Mouse (Mus musculus): ENCODE results near the gene Gas7. TPM values are rescaled to one million over a fixed set of nuclear protein-coding genes. Genes with fewer than 3 reads are reported as not detected.
A peak's percentile ranks its signal among the peaks of the same experiment; 100 is the strongest.

Gas7 gene
- polyA plus RNA-seq, 1 experiment from 2014 or later: 27.0 TPM

DNA sequence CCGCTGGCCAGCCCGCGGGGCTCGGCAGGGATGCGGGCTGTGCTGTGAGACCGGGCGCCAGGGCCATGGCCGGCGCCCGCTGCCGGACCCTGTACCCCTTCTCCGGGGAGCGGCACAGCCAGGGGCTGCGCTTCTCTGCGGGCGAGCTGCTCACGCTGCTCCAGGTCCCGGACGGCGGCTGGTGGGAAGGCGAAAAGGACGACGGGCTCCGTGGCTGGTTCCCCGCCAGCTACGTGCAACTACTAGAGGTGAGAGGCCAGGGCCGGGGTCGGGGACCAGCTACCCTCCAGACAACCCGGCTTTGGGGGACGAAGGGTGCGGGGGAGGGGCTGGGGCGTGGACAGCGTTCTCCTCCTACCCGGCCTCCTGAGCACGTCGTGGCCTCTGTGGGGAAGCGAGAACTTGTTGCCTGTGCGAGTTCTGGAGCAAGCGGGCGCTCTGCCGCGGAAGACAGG, 317 bp downstream of the Gas7 start:
- Histone ChIP-seq H3K27me3 (peaks cover 15% of the 10 kb centered on the region; the same call in 1 of the 2 replicates), H3K4me1 (peaks cover 19% of the 10 kb centered on the region), H3K4me2 (peak overlapping the region; percentile 89), H3K9ac (peak overlapping the region; percentile 53), H3K4me3 (peak overlapping the region; percentile 74), H3K27ac (peak overlapping the region; percentile 43; the same call in 1 of the 2 replicates), H3K9me3 (no peaks in the 10 kb centered on the region), H3K36me3 (no peaks in the 10 kb centered on the region)
- under 1% methylated on average over 34 of the region's 42 CpGs for WGBS
- no peak for ATAC-seq (ENCODE audit: insufficient number of reproducible peaks, low FRiP score, low TSS enrichment, low read depth)

DNA sequence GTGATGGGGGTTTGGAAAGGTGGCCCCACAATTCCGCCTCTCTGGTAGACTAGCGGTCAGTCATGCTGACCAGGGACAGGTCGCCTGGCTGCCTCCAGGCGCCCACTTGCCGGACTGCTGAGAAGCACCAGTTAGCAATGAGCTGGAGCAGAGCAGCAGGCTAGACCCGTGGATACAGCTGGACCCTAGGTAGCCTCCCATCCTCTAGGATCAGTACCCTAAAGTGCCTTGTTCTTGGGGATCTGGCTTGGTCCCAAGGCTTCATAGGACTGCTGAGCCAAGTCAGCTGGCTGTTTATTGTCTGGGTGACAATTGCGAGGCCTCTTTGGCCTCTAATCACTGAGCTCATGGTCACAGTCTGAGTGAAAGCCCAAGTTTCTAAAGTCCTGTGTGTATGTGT, 792 bp downstream of the Gas7 start:
- ATAC-seq (ENCODE audit: insufficient number of reproducible peaks, low FRiP score, low TSS enrichment, low read depth): no peak
- H3K4me2 ChIP-seq: peak overlapping the region; percentile 89
- H3K36me3 ChIP-seq: no peaks in the 10 kb centered on the region
- H3K27me3 ChIP-seq: peaks cover 15% of the 10 kb centered on the region; the same call in 1 of the 2 replicates
- no peaks in the 10 kb centered on the region for H3K9me3 ChIP-seq
- peak overlapping the region; percentile 74 for H3K4me3 ChIP-seq
- H3K4me1 ChIP-seq: peaks cover 19% of the 10 kb centered on the region
- WGBS: 17% methylated on average over 7 of the region's 7 CpGs
- peak overlapping the region; percentile 53 for H3K9ac ChIP-seq
- no peak overlapping the region for H3K27ac ChIP-seq

DNA sequence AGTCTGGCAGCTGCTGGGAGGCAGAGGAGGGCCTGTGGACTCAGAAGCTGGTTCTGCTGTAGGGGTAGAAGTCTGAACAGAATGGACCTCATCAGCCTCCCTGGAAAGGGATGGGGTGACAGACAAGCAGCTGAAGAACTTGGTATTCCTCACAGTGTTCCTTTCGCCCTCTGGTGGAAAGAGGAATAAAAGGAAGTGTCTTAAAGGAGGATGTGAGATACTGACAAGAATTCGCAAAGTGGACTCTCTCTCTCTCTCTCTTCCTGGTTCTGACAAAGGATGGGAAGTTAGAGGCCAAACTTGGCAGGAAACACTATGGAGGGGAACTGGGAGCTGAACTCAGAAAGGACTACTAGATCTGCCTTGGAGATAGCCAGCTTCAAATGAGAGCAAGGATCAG, 2.9 kb downstream of the Gas7 start:
- Histone ChIP-seq H3K36me3 (no peaks in the 10 kb centered on the region), H3K27me3 (0 out of 2 replicates have a peak, but pooled peaks cover 15% of the 10 kb centered on the region), H3K4me3 (no peak overlapping the region), H3K4me2 (no peak overlapping the region), H3K9me3 (no peaks in the 10 kb centered on the region), H3K9ac (no peak overlapping the region), H3K4me1 (peaks cover 28% of the 10 kb centered on the region), H3K27ac (no peak overlapping the region)
- 41% methylated on average over 2 of the region's 2 CpGs for WGBS
- no peak for ATAC-seq (ENCODE audit: insufficient number of reproducible peaks, low FRiP score, low TSS enrichment, low read depth)

DNA sequence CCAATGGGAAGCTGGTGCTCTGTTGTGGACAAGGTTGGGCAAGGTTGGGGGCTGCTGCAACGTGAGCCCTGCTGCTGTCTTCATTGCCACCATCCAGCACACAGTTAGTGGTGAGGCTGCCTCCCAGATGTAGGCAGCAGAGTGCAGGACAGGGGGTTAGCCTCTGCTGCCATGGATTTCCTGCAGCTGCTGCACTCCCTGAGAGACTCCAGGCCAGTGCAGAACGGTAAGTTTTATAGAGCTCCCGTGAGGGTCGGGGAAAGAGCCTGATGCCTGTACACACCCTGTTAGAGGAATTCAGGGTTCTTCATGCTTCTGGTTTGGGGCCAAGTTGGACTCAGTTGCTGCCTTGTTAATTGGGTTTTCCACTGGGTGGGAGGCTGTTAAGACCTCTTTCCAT, 11.9 kb downstream of the Gas7 start:
- H3K4me3 ChIP-seq: no peak overlapping the region
- WGBS: 9% methylated on average over 4 of the region's 4 CpGs
- H3K27ac ChIP-seq: no peak overlapping the region
- no peak overlapping the region for H3K9ac ChIP-seq
- no peaks in the 10 kb centered on the region for H3K36me3 ChIP-seq
- peaks cover 18% of the 10 kb centered on the region for H3K4me1 ChIP-seq
- H3K27me3 ChIP-seq: no peaks in the 10 kb centered on the region
- ATAC-seq (ENCODE audit: insufficient number of reproducible peaks, low FRiP score, low TSS enrichment, low read depth): peak; percentile 30; the same call in 1 of the 2 replicates
- H3K9me3 ChIP-seq: no peaks in the 10 kb centered on the region
- H3K4me2 ChIP-seq: no peak overlapping the region

DNA sequence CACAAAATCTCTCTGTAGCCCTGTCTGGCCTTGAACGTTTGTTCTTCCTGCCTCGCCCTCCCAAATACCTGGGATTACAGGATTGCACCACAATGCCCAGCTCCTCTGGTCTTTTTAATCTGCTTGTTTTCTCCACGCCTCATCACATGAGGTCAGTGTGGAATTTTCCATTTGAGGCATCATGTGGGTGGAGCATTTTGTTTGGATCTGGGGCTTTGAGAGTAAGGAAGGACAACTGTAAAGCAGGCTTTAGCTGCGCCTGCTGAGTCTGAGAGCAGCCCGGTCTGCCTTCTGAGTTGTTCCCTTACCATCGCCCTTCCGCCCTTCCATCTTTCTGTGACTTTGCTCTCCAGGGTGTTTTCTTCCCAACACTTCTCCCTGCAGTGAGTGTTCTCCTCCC, 13.6 kb downstream of the Gas7 start:
- H3K27ac ChIP-seq: no peak overlapping the region
- WGBS: 65% methylated on average over 7 of the region's 7 CpGs
- H3K4me2 ChIP-seq: no peak overlapping the region
- H3K9ac ChIP-seq: no peak overlapping the region
- H3K9me3 ChIP-seq: no peaks in the 10 kb centered on the region
- ATAC-seq (ENCODE audit: insufficient number of reproducible peaks, low FRiP score, low TSS enrichment, low read depth): no peak
- H3K36me3 ChIP-seq: no peaks in the 10 kb centered on the region
- H3K4me3 ChIP-seq: no peak overlapping the region
- H3K4me1 ChIP-seq: peaks cover 18% of the 10 kb centered on the region
- no peaks in the 10 kb centered on the region for H3K27me3 ChIP-seq

DNA sequence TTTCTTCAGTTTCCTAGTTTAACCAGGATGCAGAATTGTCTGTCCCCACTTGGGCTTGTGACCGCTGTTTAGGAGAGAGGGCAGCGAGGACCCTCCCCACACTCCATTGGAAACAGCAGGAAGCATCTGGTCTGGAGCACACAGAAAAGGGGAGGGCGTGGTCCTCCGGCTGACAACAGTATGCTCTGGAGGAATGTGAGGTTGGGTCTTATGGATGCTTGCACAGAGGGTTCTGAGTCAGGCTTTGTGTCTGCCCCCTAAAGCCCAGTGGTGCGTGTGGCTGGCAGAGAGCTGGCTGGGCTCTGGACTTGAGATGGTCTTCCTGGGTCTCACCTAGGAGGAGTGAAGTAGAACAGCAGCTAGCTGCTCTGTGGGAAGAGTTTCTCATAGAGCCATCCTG, 19.4 kb downstream of the Gas7 start:
- 74% methylated on average over 5 of the region's 5 CpGs for WGBS
- H3K27me3 ChIP-seq: no peaks in the 10 kb centered on the region
- H3K36me3 ChIP-seq: no peaks in the 10 kb centered on the region
- H3K4me2 ChIP-seq: no peak overlapping the region
- H3K4me1 ChIP-seq: peaks cover 7% of the 10 kb centered on the region; the same call in 1 of the 2 replicates
- ATAC-seq (ENCODE audit: insufficient number of reproducible peaks, low FRiP score, low TSS enrichment, low read depth): no peak
- H3K9ac ChIP-seq: no peak overlapping the region
- H3K4me3 ChIP-seq: no peak overlapping the region
- no peak overlapping the region for H3K27ac ChIP-seq
- no peaks in the 10 kb centered on the region for H3K9me3 ChIP-seq

DNA sequence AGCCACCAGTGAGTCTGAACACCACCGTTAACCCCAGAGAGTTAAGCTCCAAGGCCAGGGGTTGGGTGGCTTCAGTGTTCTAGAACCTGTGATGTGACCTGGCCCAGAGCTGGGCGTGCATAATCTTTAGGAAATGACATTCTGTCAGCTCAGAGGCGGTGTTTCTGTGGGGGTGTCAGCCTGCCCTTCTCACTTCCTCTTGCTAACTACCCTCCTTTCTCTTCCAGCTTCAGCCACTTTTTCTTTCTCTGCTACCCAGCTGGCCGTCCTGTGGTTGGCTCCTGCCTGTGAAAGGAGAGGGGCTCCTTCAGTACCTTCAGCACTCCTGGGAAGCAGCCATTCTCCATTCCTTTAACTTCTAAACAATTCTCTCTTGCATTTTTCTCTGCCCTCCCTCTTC, 24.3 kb downstream of the Gas7 start:
- Histone ChIP-seq H3K9me3 (no peaks in the 10 kb centered on the region), H3K9ac (no peak overlapping the region), H3K4me1 (peaks cover 32% of the 10 kb centered on the region), H3K27ac (no peak overlapping the region), H3K36me3 (no peaks in the 10 kb centered on the region), H3K4me3 (no peak overlapping the region), H3K4me2 (no peak overlapping the region), H3K27me3 (no peaks in the 10 kb centered on the region)
- WGBS: 61% methylated on average over 4 of the region's 4 CpGs
- no peak for ATAC-seq (ENCODE audit: insufficient number of reproducible peaks, low FRiP score, low TSS enrichment, low read depth)

DNA sequence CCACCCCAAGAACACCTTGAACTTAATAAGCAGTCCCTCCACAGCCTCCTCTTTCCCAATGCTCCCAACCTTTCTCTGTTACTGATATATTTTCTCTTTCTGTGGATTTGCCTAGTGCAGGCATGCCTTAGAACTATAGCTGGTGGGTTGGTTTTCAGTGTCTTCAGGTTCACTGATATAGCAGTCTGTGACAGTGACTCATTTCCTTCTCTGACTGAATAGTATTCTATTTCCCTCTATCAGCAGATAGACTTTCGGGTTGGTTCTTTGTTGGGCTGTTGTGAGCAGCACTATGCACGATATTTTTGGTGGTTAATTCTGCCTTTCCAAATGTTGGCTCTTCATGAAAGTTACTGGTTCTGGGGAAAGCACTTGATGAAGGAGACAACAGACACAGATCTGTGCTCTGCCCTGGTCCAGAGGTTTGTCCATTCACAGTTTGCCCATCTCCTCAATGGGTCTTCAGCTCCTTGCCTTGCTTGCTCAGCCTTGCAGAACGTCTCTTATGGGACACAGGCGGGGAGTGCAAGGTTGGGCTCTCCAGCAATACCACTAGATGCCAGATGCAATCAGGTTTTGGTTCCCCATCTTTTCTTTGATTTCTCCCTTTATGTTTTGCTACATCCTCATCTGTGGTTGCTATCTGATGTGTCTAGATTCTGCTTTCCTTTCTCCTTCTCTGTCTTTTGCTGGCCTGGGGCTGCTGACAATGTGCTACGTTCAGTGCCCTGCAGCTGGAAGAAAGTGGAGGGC, 25.1 kb downstream of the Gas7 start:
- no peak for ATAC-seq (ENCODE audit: insufficient number of reproducible peaks, low FRiP score, low TSS enrichment, low read depth)
- H3K4me1 ChIP-seq: peaks cover 29% of the 10 kb centered on the region
- WGBS: 88% methylated on average over 5 of the region's 5 CpGs
- H3K4me3 ChIP-seq: no peak overlapping the region
- H3K27ac ChIP-seq: no peak overlapping the region; the same call in 1 of the 2 replicates
- H3K27me3 ChIP-seq: no peaks in the 10 kb centered on the region
- no peak overlapping the region for H3K4me2 ChIP-seq
- H3K9ac ChIP-seq: no peak overlapping the region
- no peaks in the 10 kb centered on the region for H3K36me3 ChIP-seq
- H3K9me3 ChIP-seq: no peaks in the 10 kb centered on the region

DNA sequence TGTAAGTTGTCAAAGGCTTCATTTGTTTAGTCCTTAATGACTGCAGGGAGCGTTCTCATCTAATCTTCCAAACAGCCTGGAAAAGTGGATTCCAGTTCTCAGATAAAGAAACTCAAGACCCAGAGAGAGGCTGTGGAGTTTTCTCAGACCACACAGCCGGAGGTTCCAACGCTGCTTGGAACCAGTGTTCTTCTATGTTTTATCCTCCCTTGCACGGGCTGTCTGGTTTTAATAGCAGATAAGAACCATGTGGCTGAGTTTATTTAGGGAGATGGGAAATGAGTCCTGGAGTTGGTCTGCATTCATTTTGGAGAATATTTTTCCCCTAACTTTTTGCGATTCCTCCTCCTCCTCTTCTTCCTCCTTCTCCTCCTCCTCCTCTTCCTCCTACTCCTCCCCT, 26.5 kb downstream of the Gas7 start:
- no peak overlapping the region for H3K9ac ChIP-seq
- H3K27ac ChIP-seq: peak overlapping the region; percentile 83
- no peaks in the 10 kb centered on the region for H3K36me3 ChIP-seq
- no peaks in the 10 kb centered on the region for H3K9me3 ChIP-seq
- H3K4me1 ChIP-seq: peaks cover 29% of the 10 kb centered on the region
- 51% methylated on average over 5 of the region's 5 CpGs for WGBS
- peak overlapping the region; percentile 28; the same call in 1 of the 2 replicates for H3K4me2 ChIP-seq
- ATAC-seq (ENCODE audit: insufficient number of reproducible peaks, low FRiP score, low TSS enrichment, low read depth): no peak
- no peaks in the 10 kb centered on the region for H3K27me3 ChIP-seq
- no peak overlapping the region for H3K4me3 ChIP-seq

DNA sequence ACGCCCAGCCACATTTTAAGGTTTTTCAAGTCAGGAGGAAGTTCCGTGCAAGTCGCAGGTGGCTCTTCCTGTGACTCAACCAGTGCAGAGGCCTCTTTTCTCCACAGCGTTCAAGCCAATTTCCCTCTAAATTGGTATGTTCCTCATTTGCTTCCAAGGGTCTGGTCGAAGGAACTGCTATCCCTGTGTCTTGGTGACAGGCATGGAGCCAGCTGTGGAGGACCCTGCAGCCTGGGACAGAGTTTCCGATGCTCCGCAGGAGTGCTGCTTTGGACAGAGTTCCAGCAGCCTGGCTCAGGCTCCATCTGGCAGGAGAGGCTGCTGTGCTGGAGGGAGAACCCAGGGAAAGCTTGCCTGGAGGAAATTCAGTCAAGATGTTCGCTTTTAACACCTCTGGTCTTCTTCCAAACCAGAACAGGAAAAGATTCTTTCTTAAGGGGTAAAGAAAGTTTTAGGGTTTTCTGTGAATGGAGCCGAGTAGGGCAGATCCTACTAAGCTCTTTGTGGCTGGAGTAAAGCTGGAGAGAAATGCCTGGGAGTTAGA, 27.1 kb downstream of the Gas7 start:
- H3K4me3 ChIP-seq: 0 out of 2 replicates have a peak overlapping the region, but pooled peaks have one; percentile 7
- H3K9me3 ChIP-seq: no peaks in the 10 kb centered on the region
- peak overlapping the region; percentile 83 for H3K27ac ChIP-seq
- H3K36me3 ChIP-seq: no peaks in the 10 kb centered on the region
- peak overlapping the region; percentile 28; the same call in 1 of the 2 replicates for H3K4me2 ChIP-seq
- 24% methylated on average over 9 of the region's 9 CpGs for WGBS
- no peak overlapping the region for H3K9ac ChIP-seq
- peaks cover 29% of the 10 kb centered on the region for H3K4me1 ChIP-seq
- ATAC-seq (ENCODE audit: insufficient number of reproducible peaks, low FRiP score, low TSS enrichment, low read depth): peak; percentile 73
- no peaks in the 10 kb centered on the region for H3K27me3 ChIP-seq

DNA sequence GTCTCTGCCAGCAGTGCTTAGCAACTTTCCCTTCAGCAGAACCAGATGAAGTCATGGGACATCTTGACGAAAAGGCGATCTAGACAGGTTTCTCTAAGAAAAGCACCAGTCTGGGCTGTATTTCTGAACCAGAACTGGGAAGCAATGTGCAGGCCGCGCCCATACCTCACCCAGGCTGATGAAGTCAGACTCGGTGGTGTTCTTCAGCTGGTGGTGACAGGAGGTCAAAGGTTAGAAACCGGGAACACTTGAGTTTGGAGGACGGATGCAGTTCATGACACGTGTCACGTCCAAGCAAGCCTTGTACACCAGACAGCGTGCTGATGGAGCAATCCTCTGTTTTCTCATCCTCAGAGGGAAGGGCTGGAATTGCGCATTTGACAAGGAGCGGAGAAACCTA, 32.9 kb downstream of the Gas7 start:
- Histone ChIP-seq H3K36me3 (no peaks in the 10 kb centered on the region), H3K9me3 (no peaks in the 10 kb centered on the region), H3K27ac (no peak overlapping the region), H3K4me1 (peaks cover 8% of the 10 kb centered on the region), H3K4me2 (no peak overlapping the region), H3K9ac (no peak overlapping the region), H3K4me3 (no peak overlapping the region), H3K27me3 (no peaks in the 10 kb centered on the region)
- WGBS: 82% methylated on average over 12 of the region's 12 CpGs
- no peak for ATAC-seq (ENCODE audit: insufficient number of reproducible peaks, low FRiP score, low TSS enrichment, low read depth)

DNA sequence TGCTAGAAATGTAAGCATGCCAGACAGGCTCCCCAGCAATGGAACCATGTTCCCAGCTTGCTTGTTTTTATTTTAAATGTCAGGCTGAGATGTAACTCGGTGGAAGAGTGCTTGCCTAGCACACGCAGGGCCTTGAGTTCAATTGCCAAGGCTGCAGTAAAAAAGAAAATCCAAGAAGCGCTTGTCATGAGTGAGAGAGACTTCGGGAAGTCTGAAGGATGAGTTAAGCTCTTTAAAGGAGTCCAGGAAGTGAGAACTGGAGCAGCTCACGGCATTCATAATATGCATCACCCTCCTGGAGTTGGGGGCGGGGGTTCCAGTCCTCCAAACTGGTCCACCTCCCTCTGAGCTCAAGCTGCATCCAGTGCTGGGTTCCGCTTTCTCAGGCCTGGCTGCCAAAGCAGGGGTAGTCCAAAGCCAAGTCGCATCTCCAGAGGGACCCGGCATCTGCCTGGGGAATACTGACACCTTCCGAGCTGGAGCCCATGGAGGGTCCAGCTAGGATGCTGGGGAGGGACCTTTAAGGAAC, 34.5 kb downstream of the Gas7 start:
- no peak overlapping the region for H3K27ac ChIP-seq
- no peak for ATAC-seq (ENCODE audit: insufficient number of reproducible peaks, low FRiP score, low TSS enrichment, low read depth)
- 65% methylated on average over 10 of the region's 10 CpGs for WGBS

More for the DNA sequence above, 34.5 kb downstream of the Gas7 start:
- no peaks in the 10 kb centered on the region for H3K36me3 ChIP-seq
- peaks cover 6% of the 10 kb centered on the region for H3K4me1 ChIP-seq
- no peak overlapping the region for H3K4me3 ChIP-seq
- H3K27me3 ChIP-seq: no peaks in the 10 kb centered on the region
- no peak overlapping the region for H3K4me2 ChIP-seq
- H3K9me3 ChIP-seq: no peaks in the 10 kb centered on the region
- H3K9ac ChIP-seq: no peak overlapping the region
